Mouse (Mus musculus) liver, embryonic 14.5 days (tissue): Measurements from ENCODE around the gene Rfx3.

ENCODE experiments used
- CTCF ChIP-seq: IDR thresholded peaks from 2 replicates; pipeline ENCODE4 v1.5.1; 2016; ENCODE audit warnings: antibody characterized with exemption, low read depth, control low read depth
- EP300 ChIP-seq: IDR thresholded peaks from 2 replicates; pipeline ENCODE4 v1.6.1; 2016; ENCODE audit warnings: antibody characterized with exemption, low read depth

DNA sequence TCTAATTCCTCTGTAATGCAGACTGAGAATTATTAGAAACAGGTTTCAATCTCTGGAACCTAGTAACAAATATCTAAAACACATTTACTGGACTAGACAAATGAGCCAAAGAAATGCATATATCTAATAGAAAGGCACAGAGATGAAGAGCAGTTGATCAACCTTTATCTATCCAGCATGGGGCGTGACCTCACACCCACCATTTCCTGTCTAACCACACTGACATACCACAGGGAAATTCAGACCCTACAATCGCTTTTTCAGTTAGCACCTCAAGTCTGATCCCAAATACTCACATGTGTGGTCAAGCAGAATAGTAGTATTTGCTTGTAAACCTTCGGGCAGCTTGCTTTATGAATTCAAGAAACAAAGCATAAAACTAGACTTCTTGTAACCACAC, 43.4 kb downstream of the Rfx3 start:
- no peak for TF ChIP-seq CTCF
- no peak for TF ChIP-seq EP300
